In genomic region chr1:146106882-146107281, GRCm38 (mm10) we compare ENCODE assay signal across 15 mouse cellular contexts.
DNase-seq lines count a peak whose midpoint lies in the region; ATAC-seq lines count a peak whose summit lies in the region.
"Had no signal": no experiment of that assay in that cellular context is flagged by ENCODE, and none has a peak within 500 bp of the region (broad histone marks: within the 10 kb centered on the region; RNA-seq: fewer than 3 reads in every experiment).

No protein-coding gene starts in this region.

- intact Hi-C loops in left cerebral cortex, postnatal 10 days (cut with DNase I) = no loop called here

- no peak overlapping the region for H3K4me3 ChIP-seq in forebrain, embryonic 14.5 days (ENCODE audit: low read depth, low read length)
- no peak overlapping the region for H3K4me3 ChIP-seq in forebrain, embryonic 16.5 days (replicated peaks; ENCODE audit: low read length)
- no peak overlapping the region for H3K4me3 ChIP-seq in embryonic facial prominence, embryonic 10.5 days
- H3K4me3 ChIP-seq: erythroblast, embryonic 14.5 days; gastrocnemius, adult 2 months; heart, embryonic 13.5 days had no signal

- H3K9me3 ChIP-seq in forebrain, embryonic 14.5 days (replicated peaks; ENCODE audit: control insufficient read depth, low read length) = no peaks in the 10 kb centered on the region
- no peaks in the 10 kb centered on the region for H3K9me3 ChIP-seq in forebrain, embryonic 16.5 days (ENCODE audit: control insufficient read depth, low read length)
- peaks cover 9% of the 10 kb centered on the region for H3K9me3 ChIP-seq in embryonic facial prominence, embryonic 10.5 days

- 89% methylated on average over 12 of the region's 12 CpGs for WGBS in forebrain, embryonic 14.5 days
- WGBS in forebrain, embryonic 16.5 days = 88% methylated on average over 12 of the region's 12 CpGs
- WGBS in embryonic facial prominence, embryonic 10.5 days = 88% methylated on average over 12 of the region's 12 CpGs

- no peaks in the 10 kb centered on the region for H3K27me3 ChIP-seq in forebrain, embryonic 14.5 days (replicated peaks; ENCODE audit: control insufficient read depth, insufficient read depth, low read length)
- H3K27me3 ChIP-seq in forebrain, embryonic 16.5 days (replicated peaks; ENCODE audit: control insufficient read depth, insufficient read depth, low read length) = no peaks in the 10 kb centered on the region
- no peaks in the 10 kb centered on the region for H3K27me3 ChIP-seq in embryonic facial prominence, embryonic 10.5 days (replicated peaks; ENCODE audit: low read depth, poor library complexity, severe bottlenecking)
- H3K27me3 ChIP-seq: heart, embryonic 13.5 days had no signal

- H3K4me2 ChIP-seq in forebrain, embryonic 14.5 days (ENCODE audit: low read length) = no peak overlapping the region
- H3K4me2 ChIP-seq in forebrain, embryonic 16.5 days (ENCODE audit: low read length) = no peak overlapping the region
- H3K4me2 ChIP-seq: heart, embryonic 13.5 days had no signal

- H3K27ac ChIP-seq in forebrain, embryonic 14.5 days (ENCODE audit: low read depth, low read length) = no peak overlapping the region
- H3K27ac ChIP-seq in forebrain, embryonic 16.5 days (ENCODE audit: low read length) = no peak overlapping the region
- H3K27ac ChIP-seq in embryonic facial prominence, embryonic 10.5 days (replicated peaks) = no peak overlapping the region
- H3K27ac ChIP-seq: gastrocnemius, adult 2 months; heart, embryonic 13.5 days had no signal

- H3K9ac ChIP-seq in forebrain, embryonic 14.5 days (ENCODE audit: low read length) = no peak overlapping the region
- no peak overlapping the region for H3K9ac ChIP-seq in forebrain, embryonic 16.5 days (replicated peaks; ENCODE audit: low read depth, low read length)
- H3K9ac ChIP-seq: heart, embryonic 13.5 days had no signal

- peak; percentile 0 for DNase-seq in forebrain, embryonic 14.5 days (ENCODE audit: low spot score)
- DNase-seq in ovary, postnatal 14 days (ENCODE audit: low spot score) = peak; percentile 1
- DNase-seq in ovary, postnatal 36 days (ENCODE audit: low spot score) = no peak
- DNase-seq in embryonic facial prominence, embryonic 10.5 days (ENCODE audit: low spot score) = peak; percentile 66
- DNase-seq in retina, postnatal 1 day = peak; percentile 46
- no peak for DNase-seq in left cerebral cortex, postnatal 10 days (ENCODE audit: extremely low spot score in 1 of 2, low spot score in 2 of 2)
- DNase-seq in left cerebral cortex, adult 9 months (ENCODE audit: low spot score in 2 of 2) = no peak
- DNase-seq: cerebellum, adult 18-20 months; gastrocnemius, adult 2 months; kidney, adult 18-20 months; layer of hippocampus, postnatal 36 days had no signal

- no peak for ATAC-seq in forebrain, embryonic 14.5 days
- no peak for ATAC-seq in forebrain, embryonic 16.5 days
- ATAC-seq: activated CD4-positive, CD25-positive, alpha-beta regulatory T cell, adult 4 months had no signal

- no peaks in the 10 kb centered on the region for H3K36me3 ChIP-seq in forebrain, embryonic 14.5 days (ENCODE audit: control insufficient read depth, insufficient read depth, low read length)
- no peaks in the 10 kb centered on the region for H3K36me3 ChIP-seq in forebrain, embryonic 16.5 days (ENCODE audit: control insufficient read depth, insufficient read depth)
- no peaks in the 10 kb centered on the region for H3K36me3 ChIP-seq in embryonic facial prominence, embryonic 10.5 days (replicated peaks)
- H3K36me3 ChIP-seq: heart, embryonic 13.5 days had no signal

- no peaks in the 10 kb centered on the region for H3K4me1 ChIP-seq in forebrain, embryonic 14.5 days (ENCODE audit: control insufficient read depth, insufficient read depth, low read length)
- H3K4me1 ChIP-seq in forebrain, embryonic 16.5 days (replicated peaks; ENCODE audit: control insufficient read depth, insufficient read depth, low read length) = no peaks in the 10 kb centered on the region
- no peaks in the 10 kb centered on the region for H3K4me1 ChIP-seq in embryonic facial prominence, embryonic 10.5 days
- H3K4me1 ChIP-seq: heart, embryonic 13.5 days had no signal

Comparison
In these comparisons a context has a peak if more than half of its experiments do, and no peak if none do; other contexts are left out.
1. DNase-seq: peak in forebrain, embryonic 14.5 days (single experiment), ovary, postnatal 14 days (single experiment), embryonic facial prominence, embryonic 10.5 days (single experiment) and retina, postnatal 1 day (single experiment); none in ovary, postnatal 36 days (single experiment), left cerebral cortex, postnatal 10 days (0 of 2) and left cerebral cortex, adult 9 months (0 of 2).